Mouse (Mus musculus) CD8-positive naive resting alpha-beta T cell, adult 2 months (primary cell): ENCODE measurements at regions not wholly inside any gene's neighbourhood (a gene's known extent, or its start where the extent isn't known, plus 50 kb on each side); places are given as distances from the start of the nearest gene placed in this dataset.
A peak's percentile ranks its signal among the peaks of the same experiment; 100 is the strongest.

ENCODE experiments used
- DNase-seq, 2 experiments: peaks; one replicate each; pipeline ENCODE4 v3.0.0; 2022; ENCODE audit warnings: low read depth in 2 of 2, low spot score in 2 of 2

GRCm38 (mm10) chr13:73405720-73406629 lies 61.0 kb upstream of the Lpcat1 start:
- DNase-seq: no peak

- no peak for DNase-seq
These were observed 66.1 kb upstream of the Lpcat1 start for GRCm38 (mm10) chr13:73400921-73401320.

- DNase-seq: no peak
These were observed 68.7 kb upstream of the Ndufs6 start for GRCm38 (mm10) chr13:73397033-73397432.

- DNase-seq: no peak
These were observed 67.5 kb upstream of the Ndufs6 start for GRCm38 (mm10) chr13:73395856-73396255.

GRCm38 (mm10) chr13:73389051-73389450 lies 60.7 kb upstream of the Ndufs6 start:
- DNase-seq: no peak

- peak; percentile 13 to 30 for DNase-seq
These were observed 55.2 kb upstream of the Ndufs6 start for GRCm38 (mm10) chr13:73383585-73383984.
